Mouse (Mus musculus) fat pad, adult 2 months (tissue): Measurements from ENCODE around the gene Gm20388.

Experiments used
- DNase-seq: peaks from one replicate; pipeline ENCODE4 v3.0.0-alpha.2; 2011; ENCODE audit warnings: low read depth, low spot score; ENCODE audit errors: extremely low read depth

The Gm20388 gene

DNA sequence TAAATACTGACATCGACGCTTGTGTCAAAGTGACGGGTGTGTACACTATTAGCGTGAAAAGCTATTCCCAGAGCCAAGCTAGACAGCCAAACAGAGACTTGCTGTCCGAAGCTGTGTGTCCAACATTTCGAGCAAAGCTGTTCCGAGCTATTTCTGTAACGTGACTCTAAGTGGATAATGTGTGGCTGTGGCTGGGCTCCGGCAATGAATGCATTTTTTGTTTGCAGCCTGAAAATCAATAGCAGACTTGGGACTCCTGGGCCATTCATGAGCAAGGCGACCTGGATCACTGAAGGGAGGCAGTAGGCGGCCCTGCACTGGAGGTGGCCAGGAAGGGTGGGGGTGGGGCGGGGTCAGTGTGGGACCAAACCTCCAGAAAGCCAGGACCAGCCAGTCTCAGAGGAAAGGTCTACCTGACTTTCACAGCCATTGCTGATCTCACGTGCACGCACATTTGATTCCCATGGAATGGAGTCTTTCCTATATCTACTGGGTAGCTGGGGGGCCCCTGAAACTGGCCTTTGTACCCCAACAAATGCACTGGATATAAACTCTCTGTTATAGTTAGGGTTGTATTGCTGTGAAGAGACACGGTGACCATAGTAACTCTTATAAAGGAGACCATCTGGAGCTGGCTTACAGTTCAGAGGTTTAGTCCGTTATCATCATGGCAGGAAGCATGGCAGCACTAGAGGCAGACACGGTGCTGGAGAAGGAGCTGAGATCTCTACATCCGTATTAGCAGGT is 1415.7 kb downstream of the Gm20388 start:
- DNase-seq, result no peak

GRCm38 (mm10) chr8:121332436-121332835 is 1421.8 kb downstream of the Gm20388 start:
- DNase-seq, result no peak

- no peak for DNase-seq
Measured at GRCm38 (mm10) chr8:121334495-121335424, 1424.1 kb downstream of the Gm20388 start.

- no peak for DNase-seq
Measured at GRCm38 (mm10) chr8:121335684-121336083, 1425.0 kb downstream of the Gm20388 start.

DNA sequence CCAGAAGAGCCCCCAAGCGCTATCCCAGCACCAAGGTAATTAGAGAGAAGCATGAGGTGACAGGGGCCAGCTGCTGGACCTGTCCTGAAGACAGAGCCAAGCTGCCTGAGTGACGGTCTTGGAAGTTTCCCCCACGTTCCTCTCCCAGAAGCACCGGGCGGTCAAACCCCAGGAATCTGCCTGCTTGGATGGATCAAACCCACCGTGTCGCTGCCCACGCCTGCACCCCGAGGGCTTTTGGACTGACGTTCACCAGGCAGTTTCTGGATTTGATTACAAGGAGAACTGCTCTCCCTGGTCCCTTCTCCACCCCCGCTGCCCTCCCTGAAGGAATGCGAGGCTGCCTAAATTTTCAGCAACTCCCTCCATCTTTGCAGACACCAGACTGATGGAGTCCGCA is 1432.3 kb downstream of the Gm20388 start:
- no peak for DNase-seq

DNA sequence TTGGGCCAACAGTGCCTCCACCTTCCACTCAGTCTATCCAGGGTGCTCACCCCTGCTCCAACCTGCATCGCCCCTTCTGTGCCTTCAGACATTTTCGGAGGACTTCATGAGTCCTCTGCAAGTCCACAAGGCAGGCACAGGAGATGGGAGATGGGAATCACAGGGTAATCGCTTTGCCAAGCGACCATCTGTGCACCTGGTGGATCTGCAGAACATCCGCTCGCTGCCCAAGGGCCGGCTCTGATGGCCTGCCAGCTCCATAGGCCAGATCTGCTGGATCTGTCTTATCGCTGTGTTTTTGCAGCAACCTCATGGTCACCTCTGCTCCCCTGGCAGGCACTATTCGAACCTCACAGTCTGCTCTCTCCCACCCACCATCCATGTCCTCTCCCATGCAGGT is 1433.8 kb downstream of the Gm20388 start:
- DNase-seq, result no peak

DNA sequence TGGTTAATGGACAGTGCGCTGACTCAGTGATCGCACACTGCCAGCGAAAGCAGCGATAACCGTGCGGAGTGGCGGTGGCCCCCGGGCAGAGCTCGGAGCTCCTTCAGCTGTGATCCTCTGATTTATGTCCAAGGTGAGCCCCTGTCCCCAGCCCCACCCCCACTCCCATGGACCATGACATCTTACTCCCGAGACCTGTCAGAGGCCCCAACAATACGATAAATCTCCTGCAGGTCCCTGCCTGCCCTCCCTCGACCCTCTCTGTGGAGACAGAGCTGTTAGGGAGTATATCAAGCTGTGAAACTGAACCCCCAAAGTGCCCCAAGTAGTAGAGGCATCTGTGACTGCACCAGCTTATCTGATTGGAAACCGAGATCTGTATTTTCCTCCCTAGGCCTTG is 1435.5 kb downstream of the Gm20388 start:
- DNase-seq, result no peak

GRCm38 (mm10) chr8:121346862-121347261 is 1436.2 kb downstream of the Gm20388 start:
- no peak for DNase-seq

GRCm38 (mm10) chr8:121348998-121349397 is 1438.4 kb downstream of the Gm20388 start:
- DNase-seq, result no peak

GRCm38 (mm10) chr8:121350803-121351202 is 1440.2 kb downstream of the Gm20388 start:
- DNase-seq, result no peak

DNA sequence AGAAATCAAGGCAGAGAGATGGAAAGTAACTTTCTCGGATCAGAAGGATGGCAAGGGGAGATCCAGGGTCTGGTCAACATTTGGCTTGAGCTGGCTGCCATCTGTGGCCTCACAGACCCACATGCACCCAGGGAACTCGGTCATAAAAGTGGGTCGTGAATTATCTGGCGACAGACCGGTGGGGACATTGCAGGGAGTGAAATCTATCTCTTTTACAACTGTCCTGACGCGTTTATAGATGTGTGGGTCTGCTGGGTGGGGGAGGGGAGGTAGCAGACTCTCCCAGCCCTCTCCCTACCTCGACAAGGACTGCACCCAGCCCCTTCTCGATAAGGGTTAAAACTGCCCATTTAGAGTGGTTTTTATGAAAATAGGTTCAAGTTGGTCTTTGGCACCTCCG is 1444.2 kb downstream of the Gm20388 start:
- no peak for DNase-seq

DNA sequence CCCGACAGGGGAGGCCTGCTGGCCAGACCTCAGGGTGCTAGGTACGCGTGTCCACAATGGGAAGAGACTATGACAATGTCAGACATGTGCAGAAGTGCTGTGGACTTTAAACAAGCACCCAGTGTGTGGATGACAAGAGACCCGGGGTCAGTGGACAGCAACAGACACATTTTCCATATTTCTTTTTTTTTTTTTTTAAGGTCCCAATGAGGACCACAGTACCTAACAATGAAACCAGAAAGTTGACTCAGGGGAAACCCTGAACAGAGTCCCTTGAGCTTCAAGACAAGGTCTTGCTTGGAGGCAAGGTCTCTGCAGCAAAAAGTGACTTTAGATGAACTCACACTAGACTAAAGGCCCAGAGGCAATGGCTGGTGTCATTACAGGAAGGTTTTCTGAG is 1446.8 kb downstream of the Gm20388 start:
- DNase-seq, result no peak

GRCm38 (mm10) chr8:121358609-121359008 is 1448.0 kb downstream of the Gm20388 start:
- DNase-seq, result no peak

GRCm38 (mm10) chr8:121359131-121359981 is 1448.7 kb downstream of the Gm20388 start:
- no peak for DNase-seq

DNA sequence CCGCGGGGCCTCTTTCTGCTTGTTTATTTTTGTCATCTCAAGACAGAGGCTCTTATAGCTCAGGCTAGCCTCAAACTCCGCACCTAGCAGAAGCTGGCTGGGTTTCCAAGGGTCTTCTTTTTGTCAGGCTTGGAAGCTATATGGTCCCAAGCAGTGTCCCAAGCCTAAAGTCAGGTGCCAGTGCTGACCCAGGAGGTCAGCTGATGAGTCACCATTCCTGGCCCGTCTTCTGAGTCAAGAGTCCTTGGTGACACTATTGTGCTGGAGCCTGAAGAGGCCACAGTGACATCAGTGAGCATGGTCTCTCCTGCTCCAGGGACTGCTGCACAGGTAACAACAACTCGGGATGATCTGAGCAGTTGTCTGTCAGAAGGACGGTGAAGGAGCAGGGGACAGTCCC is 1449.4 kb downstream of the Gm20388 start:
- no peak for DNase-seq

DNA sequence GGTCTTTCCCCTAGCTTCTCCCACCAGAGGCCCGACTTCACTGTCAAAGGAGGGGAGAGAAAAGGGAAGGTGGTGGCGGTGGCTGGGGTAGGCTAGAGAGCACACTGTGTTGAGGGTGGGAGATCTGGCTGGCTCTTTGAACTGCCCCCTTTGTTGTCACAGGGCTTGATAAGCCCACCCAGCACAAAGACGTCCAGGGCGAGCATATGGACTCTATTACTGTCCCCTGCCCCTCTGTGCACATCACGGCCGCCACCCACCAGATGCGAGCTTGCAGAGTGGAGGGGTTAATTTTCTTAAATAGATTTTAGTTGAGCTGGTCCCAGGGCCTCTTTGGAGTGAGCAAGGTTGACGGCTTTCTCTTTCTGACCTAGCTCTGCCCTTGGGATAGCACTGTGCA is 1450.5 kb downstream of the Gm20388 start:
- no peak for DNase-seq

- DNase-seq, result no peak
Measured at GRCm38 (mm10) chr8:121364646-121365045, 1454.0 kb downstream of the Gm20388 start.

DNA sequence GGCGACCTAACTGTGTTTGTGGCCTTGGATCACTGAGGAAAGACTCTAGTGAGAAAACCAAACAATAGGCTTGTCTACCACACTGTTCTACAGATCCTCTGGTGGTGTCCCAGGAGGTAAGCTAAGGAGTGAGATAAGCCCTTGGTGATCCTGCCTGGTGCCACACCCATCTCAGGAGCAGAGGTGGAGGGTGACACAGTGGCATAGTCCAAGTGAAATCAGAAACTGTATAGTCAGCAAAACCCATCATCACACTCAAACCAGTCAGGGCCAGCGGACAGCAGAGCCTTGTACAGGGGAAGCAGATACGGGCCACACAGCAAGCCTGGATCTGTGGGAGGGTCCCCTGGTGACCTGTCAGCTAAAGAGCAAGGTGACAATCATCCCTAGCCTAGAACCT is 1454.5 kb downstream of the Gm20388 start:
- no peak for DNase-seq

DNA sequence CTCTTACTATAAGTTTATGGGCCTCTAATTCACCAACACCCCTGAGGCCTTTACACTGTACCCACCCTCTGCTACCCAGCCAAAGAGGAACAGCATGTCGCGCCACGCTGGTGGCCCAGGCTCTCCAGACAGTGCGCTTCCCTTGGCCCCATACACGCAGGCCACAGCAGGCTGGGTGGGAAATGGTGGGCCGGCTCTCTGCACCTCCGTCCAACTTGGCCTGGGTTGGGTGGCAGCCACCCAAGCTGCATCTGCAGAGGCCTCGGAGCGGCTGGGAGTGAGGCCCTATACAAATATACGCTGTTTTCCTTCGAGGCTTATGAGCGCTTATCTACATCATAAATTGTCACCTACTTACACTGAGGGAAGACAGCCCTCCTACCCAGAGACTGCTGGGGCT is 1456.0 kb downstream of the Gm20388 start:
- no peak for DNase-seq

- DNase-seq, result no peak
Measured at GRCm38 (mm10) chr8:121368799-121369198, 1458.2 kb downstream of the Gm20388 start.

DNA sequence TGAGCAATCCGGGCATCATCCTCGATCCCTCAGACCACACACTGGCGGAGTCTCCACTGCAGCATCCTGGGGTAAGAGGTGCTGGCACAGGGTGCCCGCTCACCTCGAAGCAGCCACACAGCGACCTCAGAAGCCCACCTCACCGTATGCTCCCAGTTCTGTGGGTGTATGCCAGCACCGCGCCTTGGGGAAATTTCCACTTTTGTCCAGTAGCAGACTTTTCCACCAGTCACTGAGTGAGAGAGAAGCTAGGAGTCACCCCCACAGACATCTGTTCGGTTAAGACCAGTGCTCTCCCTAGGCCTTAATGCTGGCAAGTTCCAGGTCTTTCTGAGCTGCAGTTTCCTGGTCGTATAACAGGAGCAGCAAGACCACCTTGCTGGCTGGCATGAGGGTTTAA is 1458.7 kb downstream of the Gm20388 start:
- no peak for DNase-seq
